Mouse (Mus musculus) urinary bladder, adult 18-20 months (tissue): ENCODE data around the gene Grifin.

Experiments used
- DNase-seq, 2 experiments: peaks; one replicate each; pipeline ENCODE4 v3.0.0; 2022; ENCODE audit warnings: low spot score in 2 of 2, mixed read lengths in 2 of 2

Grifin gene

DNA sequence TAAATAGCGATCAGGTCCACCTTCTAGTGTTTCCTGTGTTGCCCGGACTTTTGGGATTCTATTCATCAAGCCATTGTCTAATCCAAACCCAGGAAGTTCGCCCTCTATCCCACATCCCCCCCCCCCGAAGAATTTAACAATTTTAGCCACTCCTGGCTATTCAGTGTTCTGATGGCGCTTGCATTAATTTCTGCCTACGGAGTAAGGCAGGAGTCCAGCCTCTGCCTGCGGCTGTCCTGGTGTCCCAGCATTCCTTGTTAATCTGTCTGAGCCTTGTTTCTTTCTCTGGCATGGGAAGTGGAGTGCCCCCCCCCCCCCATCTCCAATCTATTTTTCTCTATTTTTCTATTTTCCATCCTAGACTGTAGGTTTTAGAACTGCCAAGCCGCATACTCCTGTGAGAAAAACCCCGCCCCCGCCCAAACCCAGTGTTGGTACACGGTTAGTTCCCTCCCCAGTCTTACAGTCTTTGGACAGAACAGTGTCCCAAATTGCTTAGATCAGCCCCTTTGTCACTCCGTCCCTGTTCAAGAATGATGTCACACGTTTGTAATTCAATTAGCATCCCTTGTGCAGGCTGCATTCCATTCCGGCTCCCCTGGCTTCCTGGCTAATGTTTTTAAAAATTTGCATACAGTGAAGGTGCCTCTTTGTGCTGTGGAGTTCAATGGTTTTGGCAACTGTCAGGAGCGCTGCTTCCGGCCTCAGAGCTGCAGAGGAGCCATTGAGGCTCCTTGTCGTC lies 15.4 kb downstream of the Grifin start:
- no peak for DNase-seq

GRCm38 (mm10) chr5:140546332-140546731 lies 18.5 kb downstream of the Grifin start:
- no peak for DNase-seq

DNA sequence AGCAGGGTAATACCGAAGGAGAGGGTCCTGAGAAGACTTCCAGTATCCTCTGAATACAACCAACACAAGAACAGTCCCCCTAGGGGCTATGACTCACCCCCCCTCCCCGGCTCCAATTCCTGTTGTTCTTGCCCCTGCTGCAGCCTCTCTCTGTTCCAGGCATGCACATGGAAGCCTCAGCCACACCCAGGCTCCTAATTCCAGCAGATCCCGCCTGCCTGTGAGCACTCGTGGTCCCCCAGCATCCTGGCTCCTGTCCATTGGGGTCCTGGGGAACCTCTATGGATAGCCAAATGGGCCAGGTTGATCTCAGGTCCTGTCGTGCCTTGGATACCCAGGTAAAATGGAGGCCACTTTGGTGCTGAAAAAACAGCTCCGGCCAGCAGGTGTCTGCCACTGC lies 19.2 kb downstream of the Grifin start:
- DNase-seq: no peak

DNA sequence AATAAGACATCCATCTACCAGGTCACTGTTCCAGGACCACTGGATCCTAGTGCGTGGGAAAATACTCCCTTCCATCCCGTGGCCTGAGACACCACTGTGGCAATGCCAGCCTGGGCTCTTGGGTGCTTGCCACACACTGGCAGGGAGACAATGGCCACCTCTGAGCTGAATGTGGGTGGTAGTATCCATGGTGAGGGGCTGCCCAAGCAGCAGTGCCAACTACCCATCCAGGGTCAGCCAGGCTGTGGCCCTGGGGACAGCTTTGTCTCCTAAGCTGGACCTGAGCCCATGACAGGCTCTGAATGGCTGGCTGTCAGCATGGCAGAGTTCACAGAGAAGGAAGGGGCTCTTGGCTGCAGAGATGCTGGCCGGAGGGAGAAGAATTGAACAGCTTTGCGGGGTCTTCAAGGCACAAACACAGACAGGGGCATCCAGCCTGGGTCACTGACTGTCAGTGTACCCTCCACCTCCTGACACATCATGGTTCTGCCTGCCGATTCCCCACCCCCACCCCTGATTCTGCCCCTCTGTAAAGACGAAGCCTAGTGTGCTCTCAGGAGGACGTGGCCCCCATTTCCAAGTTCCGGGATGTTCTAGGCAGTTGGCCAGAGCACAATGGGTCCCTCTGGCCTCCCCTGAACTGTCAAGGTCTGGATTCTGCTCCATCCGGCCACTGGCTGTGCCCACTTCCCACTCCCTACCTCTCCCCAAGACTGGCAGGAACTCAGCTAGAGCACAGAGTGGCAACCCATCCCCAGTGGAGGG lies 21.9 kb downstream of the Grifin start:
- DNase-seq: no peak

DNA sequence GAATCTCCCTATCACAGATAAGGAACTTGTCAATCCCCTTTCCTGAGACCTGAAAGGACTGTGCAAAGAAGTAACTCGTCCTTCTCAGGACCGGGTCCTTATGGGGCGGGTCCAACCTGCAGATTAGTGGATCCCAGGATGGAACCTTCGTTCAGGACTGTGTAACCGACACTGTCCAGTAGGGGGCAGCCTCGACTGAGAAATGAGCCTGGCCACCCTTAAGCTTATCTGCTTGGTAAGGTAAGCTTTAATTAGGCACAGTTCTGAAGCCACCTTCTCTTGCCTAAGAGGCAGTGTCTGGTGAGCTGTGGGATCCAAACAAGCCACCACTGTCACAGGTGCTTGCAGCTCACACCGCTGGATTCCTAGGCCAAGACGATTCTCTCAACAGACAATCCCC lies 24.8 kb downstream of the Grifin start:
- peak; percentile 63 to 80 for DNase-seq

DNA sequence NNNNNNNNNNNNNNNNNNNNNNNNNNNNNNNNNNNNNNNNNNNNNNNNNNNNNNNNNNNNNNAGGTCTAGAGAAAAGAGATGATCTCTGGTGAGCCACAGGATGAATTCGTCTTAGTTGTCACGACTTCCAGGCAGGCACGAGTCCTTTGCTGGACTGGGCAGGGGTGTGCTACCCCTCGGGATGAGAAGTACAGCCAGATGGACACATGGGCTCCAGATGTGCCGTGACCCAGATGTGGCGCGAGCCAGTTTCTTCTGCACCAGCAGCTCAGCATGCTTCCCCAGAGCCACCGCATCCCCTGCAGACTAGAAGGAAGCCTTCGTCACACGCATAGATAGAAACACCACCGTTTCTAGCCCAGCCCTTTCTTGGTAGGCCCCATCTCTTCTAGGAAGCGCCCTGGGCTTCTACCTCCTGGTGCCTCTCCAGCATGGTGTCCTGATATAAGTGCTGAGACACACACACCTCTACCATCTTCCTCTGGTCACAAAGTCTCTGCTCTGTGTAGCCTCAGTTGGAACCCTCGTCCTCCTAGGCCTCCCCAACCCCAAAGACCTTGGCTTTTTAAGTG lies 26.7 kb downstream of the Grifin start:
- no peak for DNase-seq

DNA sequence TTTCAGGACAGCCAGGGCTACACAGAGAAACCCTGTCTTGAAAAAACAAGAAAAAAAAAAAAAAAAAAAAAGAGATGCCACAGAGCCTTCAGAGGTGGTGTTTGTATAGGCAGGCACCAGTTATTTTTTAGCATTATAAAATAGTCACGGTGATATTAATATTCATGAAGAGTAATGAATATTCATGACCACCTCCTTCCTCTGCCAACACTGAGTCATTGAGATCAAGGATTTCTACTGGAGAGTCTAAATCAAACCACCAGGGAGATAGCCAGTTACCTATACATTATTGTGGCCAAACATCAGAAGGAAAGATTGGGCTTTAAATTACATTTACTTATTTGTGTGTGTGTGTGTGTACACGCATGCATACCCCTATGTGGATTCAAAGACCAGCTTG lies 38.1 kb downstream of the Grifin start:
- no peak for DNase-seq

DNA sequence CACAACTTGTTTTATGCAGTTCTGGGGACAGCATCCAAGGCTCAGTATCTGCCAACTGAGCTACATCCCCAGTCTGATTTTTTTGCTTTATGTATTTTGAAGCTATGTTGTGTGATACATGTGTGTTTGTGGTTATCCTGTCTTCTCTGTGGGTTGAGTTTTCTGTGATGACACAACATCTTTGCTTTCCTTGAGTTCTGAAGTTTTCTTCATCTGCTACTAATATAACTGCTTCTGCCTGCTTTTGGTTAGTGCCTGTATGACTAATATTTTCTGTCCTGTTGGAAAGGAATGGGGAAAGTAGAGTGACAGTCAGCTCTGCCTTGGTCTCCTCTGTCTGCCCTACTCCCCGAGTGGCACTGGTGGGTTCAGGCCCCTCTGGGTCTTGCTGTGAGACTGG lies 43.7 kb downstream of the Grifin start:
- no peak for DNase-seq

GRCm38 (mm10) chr5:140517921-140518230 lies 47.0 kb downstream of the Grifin start:
- no peak for DNase-seq

- no peak for DNase-seq
Observed at GRCm38 (mm10) chr5:140517159-140517920, 47.5 kb downstream of the Grifin start.

- no peak for DNase-seq
Observed at GRCm38 (mm10) chr5:140514799-140515486, 49.9 kb downstream of the Grifin start.

DNA sequence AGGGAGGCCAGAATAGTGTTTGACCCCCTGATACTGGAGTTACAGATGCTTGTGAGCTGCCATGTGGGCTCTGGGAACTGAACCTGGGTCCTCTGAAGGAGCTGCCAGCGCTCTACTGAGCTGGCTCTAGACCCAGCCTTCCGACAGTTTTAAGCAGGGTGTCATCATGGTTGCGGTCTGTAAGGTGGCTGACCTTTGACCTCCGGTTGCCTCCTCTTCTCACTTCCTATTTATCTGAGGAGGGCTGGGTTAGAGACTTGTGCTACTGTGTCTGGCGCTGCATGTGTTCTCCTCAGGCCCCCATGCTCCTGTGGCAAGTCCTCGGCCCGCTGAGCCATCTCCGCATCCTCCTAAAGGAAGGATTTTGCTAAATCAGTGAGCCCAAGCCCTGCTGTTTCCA lies 51.0 kb downstream of the Grifin start:
- DNase-seq: no peak
